Mouse (Mus musculus) lung, adult 2 months (tissue): ENCODE measurements around the gene Il12rb1. TPM values are rescaled to one million over a fixed set of nuclear protein-coding genes. Genes with fewer than 3 reads are reported as not detected.

Experiments used
- DNase-seq: peaks from one replicate; pipeline ENCODE4 v3.0.0; 2022
- H3K4me1 ChIP-seq: fragments of 200-500 bp; 2 replicates; pipeline ENCODE4 v1.6.1; 2011; ENCODE audit warnings: low read length; ENCODE audit not compliant: control insufficient read depth, insufficient read depth
- H3K4me3 ChIP-seq: fragments of 200-500 bp; replicated peaks from 2 replicates; pipeline ENCODE3; 2011; ENCODE audit warnings: low read depth, mild to moderate bottlenecking, control low read depth, low read length; ENCODE audit errors: extremely low read depth
- CTCF ChIP-seq: fragments of 200-500 bp; IDR thresholded peaks from 2 replicates; pipeline ENCODE4 v1.5.1; 2011; ENCODE audit warnings: mild to moderate bottlenecking, low read length, control low read depth; ENCODE audit not compliant: insufficient read depth
- POLR2A ChIP-seq: fragments of 200-500 bp; IDR thresholded peaks from 2 replicates; pipeline ENCODE4 v1.6.1; 2011; ENCODE audit warnings: low read depth, mild to moderate bottlenecking, control low read depth, low read length, borderline replicate concordance; ENCODE audit errors: extremely low read depth
- WGBS: fragments of 180-500 bp; shearing (Covaris S2); methylation state at CpG from one replicate; pipeline ENCODE4 v1.1.7; 2018; 5-methylcytosine and 5-hydroxymethylcytosine counted together
- polyA plus RNA-seq: library from polyadenylated mRNA; depleted of rRNA; stranded (reverse); fragments of >200 nt; gene quantifications from 2 replicates; pipeline ENCODE4 v1.2.3, GENCODE M21; 2012; rRNA removed

Gene Il12rb1
- polyA plus RNA-seq, 1 experiment = 0.86 TPM

GRCm38 (mm10) chr8:70865350-70866000, 57.2 kb downstream of the Il12rb1 start:
- Histone ChIP-seq H3K4me1 (peaks cover 18% of the 10 kb centered on the region), H3K4me3 (peak overlapping the region; percentile 64)
- under 1% methylated on average over 46 of the region's 46 CpGs for WGBS
- TF ChIP-seq POLR2A (peak; percentile 81; the same call in 1 of the 2 replicates), CTCF (no peak)
- DNase-seq = peak; percentile 98

GRCm38 (mm10) chr8:70866001-70866520, 57.8 kb downstream of the Il12rb1 start:
- WGBS = 7% methylated on average over 12 of the region's 12 CpGs
- Histone ChIP-seq H3K4me1 (peaks cover 18% of the 10 kb centered on the region), H3K4me3 (peak overlapping the region; percentile 33)
- no peak for DNase-seq
- no peak for TF ChIP-seq CTCF
- no peak for TF ChIP-seq POLR2A

- H3K4me3 ChIP-seq = no peak overlapping the region
- TF ChIP-seq POLR2A (no peak), CTCF (no peak)
- peaks cover 18% of the 10 kb centered on the region for H3K4me1 ChIP-seq
- WGBS = 86% methylated on average over 7 of the region's 7 CpGs
- no peak for DNase-seq
Measured at GRCm38 (mm10) chr8:70866566-70866965, 58.3 kb downstream of the Il12rb1 start.

- TF ChIP-seq CTCF (no peak), POLR2A (no peak)
- H3K4me3 ChIP-seq = no peak overlapping the region
- 42% methylated on average over 40 of the region's 40 CpGs for WGBS
- peaks cover 14% of the 10 kb centered on the region for H3K4me1 ChIP-seq
- peak; percentile 46 for DNase-seq
Measured at GRCm38 (mm10) chr8:70868559-70869198, 60.4 kb downstream of the Il12rb1 start.

GRCm38 (mm10) chr8:70869199-70869571, 60.9 kb downstream of the Il12rb1 start:
- DNase-seq = no peak
- Histone ChIP-seq H3K4me1 (peaks cover 14% of the 10 kb centered on the region), H3K4me3 (no peak overlapping the region)
- no peak for TF ChIP-seq CTCF
- no peak for TF ChIP-seq POLR2A
- WGBS = 46% methylated on average over 5 of the region's 5 CpGs

GRCm38 (mm10) chr8:70869601-70870041, 61.4 kb downstream of the Il12rb1 start:
- Histone ChIP-seq H3K4me3 (no peak overlapping the region), H3K4me1 (peaks cover 12% of the 10 kb centered on the region)
- TF ChIP-seq POLR2A (no peak), CTCF (peak; percentile 97)
- DNase-seq = peak; percentile 74
- WGBS = 44% methylated on average over 16 of the region's 16 CpGs

Other genes starting within 250 kb of the Il12rb1 start
- 102 and 112 TPM in 2 replicates for gene Isyna1, start 214.1 kb upstream of the Il12rb1 start, polyA plus RNA-seq
- 228 and 351 TPM in 2 replicates for gene Ssbp4, start 199.6 kb upstream of the Il12rb1 start, polyA plus RNA-seq
- 10.4 and 10.5 TPM in 2 replicates for gene Lrrc25, start 192.3 kb upstream of the Il12rb1 start, polyA plus RNA-seq
- 5.4 and 6.6 TPM in 2 replicates for gene Gdf15, start 176.0 kb upstream of the Il12rb1 start, polyA plus RNA-seq
- gene Pgpep1, start 148.1 kb upstream of the Il12rb1 start, polyA plus RNA-seq = 32.2 and 33.7 TPM in 2 replicates
- gene Lsm4, start 135.2 kb upstream of the Il12rb1 start, polyA plus RNA-seq = 75.2 and 76.3 TPM in 2 replicates
- 378 and 717 TPM in 2 replicates for gene Jund, start 109.5 kb upstream of the Il12rb1 start, polyA plus RNA-seq
- 0.03 TPM in 1 of 2 replicates, not detected in the other for gene Iqcn, start 105.0 kb upstream of the Il12rb1 start, polyA plus RNA-seq
- gene Gm3336, start 89.9 kb upstream of the Il12rb1 start, polyA plus RNA-seq = 0.43 and 1.2 TPM in 2 replicates
- 4.1 and 5.5 TPM in 2 replicates for gene Pde4c, start 84.7 kb upstream of the Il12rb1 start, polyA plus RNA-seq
- 46.4 and 53.4 TPM in 2 replicates for gene Rab3a, start 53.8 kb upstream of the Il12rb1 start, polyA plus RNA-seq
- gene Mpv17l2, start 47.5 kb upstream of the Il12rb1 start, polyA plus RNA-seq = 61.6 and 80.0 TPM in 2 replicates
- 112 and 119 TPM in 2 replicates for gene Pik3r2, start 31.7 kb upstream of the Il12rb1 start, polyA plus RNA-seq
- 84.2 and 87.0 TPM in 2 replicates for gene Mast3, start 3.4 kb upstream of the Il12rb1 start, polyA plus RNA-seq
- gene Arrdc2, start 31.3 kb downstream of the Il12rb1 start, polyA plus RNA-seq = 50.3 and 78.3 TPM in 2 replicates
- 3.4 and 5.0 TPM in 2 replicates for gene Kcnn1, start 54.8 kb downstream of the Il12rb1 start, polyA plus RNA-seq
- gene Ccdc124, start 65.5 kb downstream of the Il12rb1 start, polyA plus RNA-seq = 43.8 and 48.0 TPM in 2 replicates
- 0.71 and 1.3 TPM in 2 replicates for gene Slc5a5, start 84.3 kb downstream of the Il12rb1 start, polyA plus RNA-seq
- 3,384 and 4,193 TPM in 2 replicates for gene Rpl18a, start 89.0 kb downstream of the Il12rb1 start, polyA plus RNA-seq
- gene Map1s, start 97.5 kb downstream of the Il12rb1 start, polyA plus RNA-seq = 58.4 and 68.0 TPM in 2 replicates